Mouse (Mus musculus): ENCODE results near the gene Pklr. TPM values are rescaled to one million over a fixed set of nuclear protein-coding genes. Genes with fewer than 3 reads are reported as not detected.
A peak's percentile ranks its signal among the peaks of the same experiment; 100 is the strongest.

The Pklr gene
- total RNA-seq, 2 experiments from 2014 or later, result 5.7 to 22.5 TPM

- peak; percentile 79; the same call in 1 of the 2 replicates for ATAC-seq (replicated peaks; ENCODE audit: low FRiP score, poor library complexity, severe bottlenecking)
Measured at GRCm38 (mm10) chr3:89115522-89115921, 20.4 kb upstream of the Pklr start.

DNA sequence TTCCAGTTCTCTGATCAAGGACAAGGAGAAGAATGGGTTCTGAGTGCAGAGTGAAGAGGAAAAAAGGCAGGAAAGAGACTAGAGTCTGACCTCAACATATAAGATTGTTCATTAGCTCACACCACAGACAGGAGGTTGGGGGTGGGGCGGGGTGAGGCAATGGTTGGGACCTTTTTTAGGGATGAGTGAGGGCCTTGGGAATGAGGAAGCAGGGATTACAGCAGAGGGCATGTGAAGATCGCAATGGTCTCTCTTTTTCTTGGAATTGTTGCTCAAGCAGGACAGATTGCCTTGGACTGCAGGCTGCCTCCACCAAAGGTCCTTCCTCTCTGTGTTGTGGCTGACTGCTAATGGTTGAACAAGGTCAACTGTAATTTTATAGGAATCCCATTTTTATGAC is 12.6 kb upstream of the Pklr start:
- no peak for ATAC-seq (replicated peaks; ENCODE audit: low FRiP score, poor library complexity, severe bottlenecking)

- ATAC-seq (replicated peaks; ENCODE audit: low FRiP score, poor library complexity, severe bottlenecking), result no peak
Measured at GRCm38 (mm10) chr3:89124241-89124640, 11.7 kb upstream of the Pklr start.

- ATAC-seq (replicated peaks; ENCODE audit: low FRiP score, poor library complexity, severe bottlenecking), result no peak
Measured at GRCm38 (mm10) chr3:89125981-89126380, 10.0 kb upstream of the Pklr start.

DNA sequence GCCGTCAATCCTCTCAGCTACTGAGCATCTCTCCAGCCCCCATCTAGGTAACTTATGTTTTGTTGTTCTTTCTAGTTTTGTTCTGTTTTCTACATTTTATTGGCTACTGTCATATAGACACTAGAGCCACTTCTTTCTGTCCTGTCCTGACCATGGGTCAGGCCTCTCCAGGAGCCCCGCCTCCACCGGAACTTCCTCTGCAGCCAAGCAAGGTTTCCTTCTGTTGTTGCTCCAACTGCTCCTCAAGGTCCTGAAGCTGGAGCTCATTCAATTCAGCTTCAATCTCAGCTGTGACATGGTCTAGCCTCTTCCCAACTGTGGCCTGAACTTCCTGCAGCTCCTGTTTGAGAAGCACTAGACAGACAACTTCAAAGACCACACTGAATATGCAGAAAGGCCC is 6.0 kb upstream of the Pklr start:
- ATAC-seq (replicated peaks; ENCODE audit: low FRiP score, poor library complexity, severe bottlenecking), result no peak

GRCm38 (mm10) chr3:89131816-89132215 is 4.1 kb upstream of the Pklr start:
- no peak for ATAC-seq (replicated peaks; ENCODE audit: low FRiP score, poor library complexity, severe bottlenecking)

DNA sequence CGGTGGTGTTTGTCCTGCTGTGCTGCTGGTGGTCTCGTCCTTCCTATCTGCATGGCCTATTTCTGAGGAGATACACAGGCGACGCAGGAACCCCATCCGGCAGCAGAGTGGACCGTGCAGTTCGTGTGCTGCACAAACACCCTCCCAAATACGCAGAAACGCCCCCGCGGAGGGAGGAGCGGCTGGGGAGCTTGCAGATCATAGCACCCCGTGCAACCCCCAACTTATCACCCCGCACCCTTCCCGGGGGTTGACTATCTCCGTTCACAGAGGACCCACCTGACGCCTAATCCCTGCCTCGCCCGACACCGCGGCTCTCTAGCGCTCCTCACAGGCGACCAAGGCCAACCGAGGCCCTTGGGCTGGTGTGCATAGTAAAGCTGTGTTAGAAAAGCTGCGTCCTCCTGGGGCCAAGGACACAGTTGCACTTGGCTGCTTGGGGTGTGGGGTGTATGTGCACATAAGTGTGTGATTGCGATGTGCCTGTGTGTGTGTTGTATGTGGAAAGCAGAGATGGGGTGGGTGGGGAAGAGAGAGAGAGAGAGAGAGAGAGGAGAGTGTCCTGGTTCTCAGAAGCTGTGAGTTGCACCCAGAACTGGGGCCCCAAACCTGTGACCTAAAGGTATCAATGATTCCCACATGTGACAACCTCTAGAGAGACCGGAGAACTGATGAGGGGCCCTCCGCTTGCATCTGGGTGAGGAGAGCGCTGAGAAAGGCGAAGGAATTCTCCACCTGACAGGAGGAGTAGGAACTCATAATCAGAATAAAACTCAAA is 3.5 kb upstream of the Pklr start:
- ATAC-seq (replicated peaks; ENCODE audit: low FRiP score, poor library complexity, severe bottlenecking), result peak; percentile 75

DNA sequence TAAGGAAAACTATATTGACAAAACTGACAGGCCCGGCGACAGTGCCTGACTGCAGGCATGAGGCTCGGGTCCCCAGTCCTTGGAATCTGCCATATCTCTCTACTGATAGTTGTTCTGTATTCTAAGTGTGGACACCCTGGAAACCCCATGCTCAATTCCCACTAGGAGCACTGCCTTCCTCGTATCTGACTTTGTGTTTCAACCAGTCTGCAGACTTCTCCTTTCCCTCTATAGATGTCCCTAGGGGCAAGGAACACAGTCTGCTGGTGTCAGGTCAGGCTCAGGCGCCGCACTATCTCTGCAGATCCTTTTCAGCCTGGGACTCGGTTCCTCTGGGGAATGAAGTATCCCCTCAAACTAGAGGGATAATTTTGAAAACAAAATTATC is 2.9 kb upstream of the Pklr start:
- ATAC-seq (replicated peaks; ENCODE audit: low FRiP score, poor library complexity, severe bottlenecking), result no peak

DNA sequence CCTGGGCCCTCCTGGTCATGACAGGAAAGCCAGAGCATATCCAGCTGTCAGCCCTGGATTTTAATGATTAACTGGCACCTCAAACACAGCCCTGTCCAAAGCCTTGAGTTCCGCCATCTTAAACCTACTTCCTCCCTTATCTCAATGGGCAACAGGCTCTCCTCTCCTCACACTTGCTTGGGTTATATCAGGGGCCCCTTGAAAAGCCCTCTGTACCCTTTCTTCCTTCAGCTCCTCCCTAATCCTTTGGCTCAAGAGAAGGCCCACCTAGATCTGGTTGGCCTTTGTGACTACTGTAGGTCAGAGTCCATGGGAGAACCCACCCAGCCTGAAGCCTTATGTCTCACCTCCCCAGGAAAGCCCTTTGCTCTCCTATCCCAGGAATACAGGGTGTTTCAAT is 2.2 kb upstream of the Pklr start:
- ATAC-seq (replicated peaks; ENCODE audit: low FRiP score, poor library complexity, severe bottlenecking), result no peak

DNA sequence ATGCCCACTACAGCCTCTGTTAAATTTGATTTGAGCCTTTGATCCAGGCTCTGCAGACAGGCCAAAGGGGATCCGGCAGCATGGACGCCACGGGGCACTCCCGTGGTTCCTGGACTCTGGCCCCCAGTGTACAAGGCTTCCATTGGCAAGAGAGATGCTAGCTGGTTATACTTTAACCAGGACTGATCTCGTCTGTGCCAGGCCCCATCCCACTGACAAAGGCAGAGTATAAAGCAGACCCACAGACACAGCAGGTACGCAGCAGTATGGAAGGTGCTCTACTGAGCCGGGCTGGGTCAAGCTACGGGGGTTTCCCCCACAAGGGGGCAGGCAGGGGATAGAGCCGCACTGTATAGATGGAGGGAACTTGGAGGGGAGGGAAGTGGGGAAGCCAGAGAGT is 423 bp downstream of the Pklr start:
- ATAC-seq (replicated peaks; ENCODE audit: low FRiP score, poor library complexity, severe bottlenecking), result peak; percentile 55

DNA sequence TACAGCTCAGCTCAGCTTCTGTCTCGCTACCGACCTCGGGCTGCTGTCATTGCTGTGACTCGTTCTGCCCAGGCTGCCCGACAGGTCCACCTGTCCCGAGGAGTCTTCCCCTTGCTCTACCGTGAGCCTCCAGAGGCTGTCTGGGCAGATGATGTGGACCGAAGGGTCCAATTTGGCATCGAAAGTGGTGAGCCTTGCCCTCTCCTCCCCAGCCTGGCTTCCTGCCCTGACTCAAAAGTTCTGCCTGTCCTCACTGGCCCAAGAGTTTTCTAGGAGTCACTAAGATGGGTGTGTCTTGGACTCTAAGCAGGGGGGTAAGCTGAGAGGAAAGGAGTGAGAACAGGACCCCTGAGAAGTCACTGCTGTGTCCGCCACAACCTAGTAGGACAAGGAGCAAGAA is 8.9 kb downstream of the Pklr start:
- no peak for ATAC-seq (replicated peaks; ENCODE audit: low FRiP score, poor library complexity, severe bottlenecking)

DNA sequence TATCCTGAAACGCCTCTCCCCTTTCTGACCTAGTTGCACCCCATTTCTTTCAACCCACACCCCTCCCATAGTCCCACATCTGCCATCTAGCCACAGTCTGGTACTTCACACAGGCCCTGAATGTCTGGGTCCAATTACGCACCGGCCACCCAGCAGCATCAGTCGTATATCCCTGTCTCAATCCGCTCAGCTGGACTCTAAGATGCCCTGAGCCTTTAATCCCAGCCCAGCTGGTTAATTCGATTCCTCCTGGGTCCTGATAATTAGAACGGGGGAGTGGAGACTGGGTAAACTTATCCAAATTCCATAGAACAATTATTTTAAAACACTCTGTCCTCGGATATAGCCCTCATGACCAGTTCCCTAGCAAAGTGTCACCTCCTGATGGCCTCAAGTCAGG is 9.6 kb downstream of the Pklr start:
- ATAC-seq (replicated peaks; ENCODE audit: low FRiP score, poor library complexity, severe bottlenecking), result no peak

DNA sequence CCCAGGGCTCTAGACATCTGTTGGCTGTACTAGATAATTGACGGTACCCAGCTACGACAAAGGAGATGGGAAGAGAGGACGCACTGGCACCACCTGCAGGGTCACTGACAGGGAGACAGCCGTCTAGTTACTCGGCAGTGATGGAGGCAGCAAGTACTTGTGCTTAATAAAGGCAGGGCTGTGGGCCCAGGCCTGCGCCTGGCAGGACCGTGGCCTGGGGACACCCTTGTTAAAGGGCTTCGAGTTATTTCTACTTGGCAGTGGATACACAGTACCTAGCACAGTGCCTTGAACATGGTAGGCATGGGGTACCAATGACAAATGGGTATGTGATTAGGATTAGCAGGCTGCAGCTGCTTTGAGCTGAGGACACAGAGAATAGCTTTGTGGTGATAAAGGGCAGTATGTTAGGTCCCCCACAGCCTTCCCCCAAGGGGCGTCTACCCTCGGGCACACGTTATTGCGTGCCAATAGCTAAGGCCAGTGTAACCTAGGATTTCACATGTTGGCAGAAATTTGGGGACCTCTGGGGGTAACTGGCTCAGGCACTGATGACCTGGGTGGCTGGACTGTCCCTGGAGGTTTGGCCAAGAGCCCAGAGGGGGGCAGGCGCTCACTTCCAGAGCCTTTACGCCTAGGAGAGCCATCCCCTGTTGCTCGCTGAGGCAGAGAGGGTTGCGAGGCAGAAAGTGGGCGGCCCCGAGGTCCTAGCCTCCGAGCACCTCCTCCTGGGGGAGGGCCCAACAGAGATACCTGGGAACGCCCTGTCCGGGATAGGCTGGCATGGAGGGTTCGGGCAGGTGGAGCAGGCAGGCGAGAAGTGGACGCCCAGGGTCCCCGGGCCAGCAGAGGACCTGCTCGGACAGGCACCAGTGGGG is 11.4 kb downstream of the Pklr start:
- ATAC-seq (replicated peaks; ENCODE audit: low FRiP score, poor library complexity, severe bottlenecking), result peak; percentile 85

- no peak; the same call in 1 of the 2 replicates for ATAC-seq (replicated peaks; ENCODE audit: low FRiP score, poor library complexity, severe bottlenecking)
Measured at GRCm38 (mm10) chr3:89147979-89148311, 12.0 kb downstream of the Pklr start.

DNA sequence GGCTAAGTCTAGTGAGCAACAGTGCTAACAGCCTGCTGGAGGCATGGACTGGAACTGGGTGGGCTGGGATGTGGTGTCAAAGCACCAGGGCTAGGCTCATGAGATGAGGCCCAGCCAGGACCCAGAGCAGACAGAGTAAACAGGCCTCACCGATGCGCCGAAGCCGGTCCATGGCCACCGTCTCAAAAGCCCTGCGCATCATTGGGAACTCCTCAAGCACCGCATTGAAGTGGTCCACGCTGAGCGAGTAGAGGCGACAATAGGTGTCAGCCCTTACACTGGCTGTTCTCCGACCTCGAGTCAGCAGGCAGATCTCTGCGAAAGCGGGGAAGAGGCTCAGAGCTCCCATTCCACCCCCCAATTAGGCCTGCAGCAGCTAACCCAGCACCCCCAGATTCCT is 12.6 kb downstream of the Pklr start:
- no peak for ATAC-seq (replicated peaks; ENCODE audit: low FRiP score, poor library complexity, severe bottlenecking)

DNA sequence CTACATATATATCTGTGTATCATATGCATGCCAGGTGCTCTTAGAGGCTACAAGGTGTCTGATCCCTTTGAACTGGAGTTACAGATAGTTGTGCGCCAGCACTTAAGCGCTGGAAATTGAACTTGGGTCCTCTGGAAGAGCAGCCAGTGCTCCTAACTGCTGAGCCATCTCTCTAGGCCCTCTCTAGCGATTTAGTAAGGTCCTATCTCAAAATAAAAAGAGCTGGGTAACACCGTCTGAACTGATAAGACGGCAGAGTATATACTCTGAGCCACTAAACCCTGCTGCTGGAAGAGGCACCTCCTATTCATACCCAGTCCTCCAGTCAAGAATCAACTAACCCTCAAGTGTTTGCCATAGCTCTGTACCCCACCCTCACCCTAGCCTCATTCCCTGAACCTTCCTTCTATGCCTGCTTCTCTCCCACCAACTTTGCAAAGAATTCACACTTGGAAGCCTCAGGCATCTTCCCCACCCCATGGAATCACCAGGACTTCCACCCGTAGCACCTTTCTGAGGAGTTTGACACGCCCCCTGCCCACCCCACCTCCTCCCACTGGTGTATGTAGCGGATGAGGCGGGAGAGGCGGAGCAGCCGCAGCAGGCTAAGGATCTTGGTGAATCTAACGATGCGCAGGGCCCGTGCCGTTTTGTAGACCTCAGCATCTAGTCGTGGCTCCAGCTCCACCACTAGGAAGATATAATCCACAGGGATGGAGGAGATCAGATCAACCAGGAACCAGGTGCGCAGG is 16.3 kb downstream of the Pklr start:
- ATAC-seq (replicated peaks; ENCODE audit: low FRiP score, poor library complexity, severe bottlenecking), result no peak

- no peak for ATAC-seq (replicated peaks; ENCODE audit: low FRiP score, poor library complexity, severe bottlenecking)
Measured at GRCm38 (mm10) chr3:89156951-89157350, 21.0 kb downstream of the Pklr start.

DNA sequence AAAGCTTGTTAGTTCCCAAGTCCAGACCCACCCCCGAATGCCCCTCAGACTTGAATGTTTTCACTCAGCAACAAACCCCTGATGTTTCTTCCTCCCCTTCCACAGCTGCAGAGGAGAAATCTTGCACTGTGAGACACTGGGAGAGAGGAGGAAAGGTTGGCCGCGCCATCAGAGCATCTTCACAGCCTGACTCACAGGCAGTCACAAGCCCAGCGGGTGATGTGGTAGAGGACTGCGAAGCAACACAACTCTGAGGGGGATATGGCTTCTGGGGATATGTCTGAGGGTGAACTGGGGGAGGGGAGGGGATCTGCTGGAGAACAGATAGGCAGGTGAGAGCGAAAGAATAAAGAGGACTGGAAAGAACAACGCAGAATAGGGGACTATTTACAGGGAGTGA is 22.7 kb downstream of the Pklr start:
- no peak; the same call in 1 of the 2 replicates for ATAC-seq (replicated peaks; ENCODE audit: low FRiP score, poor library complexity, severe bottlenecking)

- ATAC-seq (replicated peaks; ENCODE audit: low FRiP score, poor library complexity, severe bottlenecking), result no peak
Measured at GRCm38 (mm10) chr3:89159211-89159610, 23.3 kb downstream of the Pklr start.

DNA sequence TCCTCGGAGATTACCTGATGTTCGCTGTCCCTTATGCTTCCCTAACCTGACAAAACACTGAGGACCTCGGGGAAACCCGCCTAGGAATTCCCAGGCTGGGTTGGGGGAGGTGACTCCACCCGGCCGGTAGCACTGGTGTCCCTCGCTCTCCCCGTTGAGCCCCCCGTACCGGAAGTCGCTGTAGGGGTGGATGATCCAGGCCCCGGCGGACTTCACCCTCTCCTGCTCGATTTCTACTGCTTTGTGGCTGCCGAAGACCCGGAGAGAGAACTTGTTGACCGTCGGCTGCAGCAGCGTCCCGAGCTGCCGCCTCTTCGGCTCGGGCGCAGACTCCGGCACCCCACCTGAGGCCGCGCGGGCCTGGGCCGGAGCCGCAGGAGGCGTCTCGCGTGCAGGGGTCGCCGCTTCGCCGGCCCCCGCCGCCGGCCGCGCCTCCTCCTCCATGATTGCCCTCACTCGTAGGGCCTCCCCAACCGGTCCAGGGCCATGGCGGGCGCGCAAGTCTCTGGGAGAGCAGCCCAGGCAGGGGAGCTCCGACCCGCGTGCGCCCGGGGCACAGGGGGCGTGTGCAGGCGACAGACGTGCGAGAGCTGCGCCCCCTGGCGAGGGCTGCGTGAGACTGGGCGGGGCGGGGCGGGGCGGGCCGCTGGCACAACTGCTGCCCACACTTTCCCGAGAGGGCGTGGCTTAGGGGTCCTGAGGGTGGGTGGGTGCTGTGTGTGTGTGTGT is 23.8 kb downstream of the Pklr start, which contains the start of gene Hcn3:
Gene Hcn3 (minus strand): TSS at position 581 of the 729 bp plus-strand sequence.
- 0 out of 2 replicates have a peak, but pooled peaks have one; percentile 28 for ATAC-seq (replicated peaks; ENCODE audit: low FRiP score, poor library complexity, severe bottlenecking)

Data from erythroblast, adult 5-6 weeks (primary cell).